Comparison of ENCODE assay signal across 18 mouse cellular contexts in the genomic region with DNA sequence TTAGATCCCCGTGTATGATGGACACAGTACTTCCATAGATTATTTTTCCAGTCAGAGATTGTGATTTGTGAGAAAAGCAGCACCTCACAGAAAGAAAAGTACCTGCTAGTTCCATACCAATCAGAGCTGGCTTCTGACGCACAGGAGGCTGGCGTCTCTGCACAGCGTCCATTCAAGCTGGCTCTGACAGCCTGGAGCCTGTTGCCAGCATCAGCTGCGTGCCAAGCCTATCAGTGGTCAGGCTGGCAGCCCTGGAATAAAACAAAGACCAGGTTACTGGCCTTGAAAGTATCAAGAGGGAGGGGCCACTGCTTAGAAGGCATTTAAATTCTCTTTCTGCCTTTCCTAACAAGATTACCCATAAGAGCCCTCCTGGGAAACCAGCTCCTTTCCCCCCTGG.
DNase-seq lines count a peak whose midpoint lies in the region; ATAC-seq and TF ChIP-seq lines count a peak whose summit lies in the region.
"Had no signal": no experiment of that assay in that cellular context is flagged by ENCODE, and none has a peak within 500 bp of the region (broad histone marks: within the 10 kb centered on the region; RNA-seq: fewer than 3 reads in every experiment).

No protein-coding gene starts in this region.

- H3K79me2 ChIP-seq in heart, adult 2 months (replicated peaks; ENCODE audit: control insufficient read depth, insufficient read depth, low read length): no peaks in the 10 kb centered on the region

- no peak overlapping the region for H3K27ac ChIP-seq in heart, adult 2 months
- no peak overlapping the region for H3K27ac ChIP-seq in heart, embryonic 12.5 days (ENCODE audit: poor library complexity, severe bottlenecking)
- H3K27ac ChIP-seq in thymus, adult 2 months (ENCODE audit: control insufficient read depth, insufficient read depth, low read length): no peak overlapping the region
- no peak overlapping the region for H3K27ac ChIP-seq in kidney, embryonic 16.5 days (ENCODE audit: low read length)
- H3K27ac ChIP-seq: embryonic facial prominence, embryonic 10.5 days; hindbrain, embryonic 12.5 days; limb, embryonic 13.5 days; midbrain, embryonic 13.5 days; neural tube, embryonic 13.5 days had no signal

- H3K4me3 ChIP-seq in heart, adult 2 months: no peak overlapping the region
- H3K4me3 ChIP-seq in heart, embryonic 12.5 days: no peak overlapping the region
- H3K4me3 ChIP-seq in thymus, adult 2 months (ENCODE audit: control insufficient read depth, insufficient read depth, low read length): no peak overlapping the region
- H3K4me3 ChIP-seq in kidney, embryonic 16.5 days (ENCODE audit: low read length): no peak overlapping the region
- H3K4me3 ChIP-seq: embryonic facial prominence, embryonic 10.5 days; hindbrain, embryonic 12.5 days; limb, embryonic 13.5 days; midbrain, embryonic 13.5 days; neural tube, embryonic 13.5 days had no signal

- intact Hi-C loops in heart, adult 2 months (cut with DNase I): no loop called here

- TF ChIP-seq CTCF in heart, adult 2 months (IDR thresholded peaks at IDR 0.05): no peak
- TF ChIP-seq CTCF in thymus, adult 2 months (IDR thresholded peaks at IDR 0.05; ENCODE audit: borderline replicate concordance, control insufficient read depth, extremely low read depth, insufficient read depth, low read length, poor library complexity): no peak

- H3K9ac ChIP-seq in heart, adult 2 months (ENCODE audit: low read depth, low read length): no peak overlapping the region
- no peak overlapping the region for H3K9ac ChIP-seq in heart, embryonic 12.5 days
- H3K9ac ChIP-seq in kidney, embryonic 16.5 days (replicated peaks; ENCODE audit: low read length): no peak overlapping the region
- H3K9ac ChIP-seq: hindbrain, embryonic 12.5 days; limb, embryonic 13.5 days; liver, postnatal 0 days; midbrain, embryonic 13.5 days; neural tube, embryonic 13.5 days had no signal

- no peak for TF ChIP-seq POLR2A in heart, adult 2 months (IDR thresholded peaks at IDR 0.05; ENCODE audit: insufficient read depth, low read depth, low read length)
- TF ChIP-seq POLR2A in thymus, adult 2 months (IDR thresholded peaks at IDR 0.05; ENCODE audit: control insufficient read depth, extremely low read depth, insufficient read depth, low read length, poor library complexity): no peak

- WGBS in heart, adult 2 months: 56% methylated on average over 5 of the region's 5 CpGs
- WGBS in heart, embryonic 12.5 days: 45% methylated on average over 5 of the region's 5 CpGs
- WGBS in thymus, adult 2 months: 93% methylated on average over 5 of the region's 5 CpGs
- WGBS in kidney, embryonic 16.5 days: 87% methylated on average over 5 of the region's 5 CpGs

- no peak for TF ChIP-seq EP300 in heart, adult 2 months (IDR thresholded peaks at IDR 0.05; ENCODE audit: insufficient read depth, low read depth, low read length)

- H3K4me2 ChIP-seq in heart, embryonic 12.5 days: no peak overlapping the region
- H3K4me2 ChIP-seq in kidney, embryonic 16.5 days (replicated peaks; ENCODE audit: low read depth, low read length): no peak overlapping the region
- H3K4me2 ChIP-seq: hindbrain, embryonic 12.5 days; limb, embryonic 13.5 days; midbrain, embryonic 13.5 days; neural tube, embryonic 13.5 days had no signal

- ATAC-seq in heart, embryonic 12.5 days (ENCODE audit: insufficient number of reproducible peaks, low FRiP score): no peak
- ATAC-seq in kidney, embryonic 16.5 days (ENCODE audit: low FRiP score, low TSS enrichment): no peak
- ATAC-seq: liver, postnatal 0 days; midbrain, embryonic 13.5 days had no signal

- no peaks in the 10 kb centered on the region for H3K4me1 ChIP-seq in heart, adult 2 months (ENCODE audit: control insufficient read depth, insufficient read depth, low read length)
- H3K4me1 ChIP-seq in heart, embryonic 12.5 days (replicated peaks): 0 out of 2 replicates have a peak, but pooled peaks cover 5% of the 10 kb centered on the region
- H3K4me1 ChIP-seq in thymus, adult 2 months (replicated peaks; ENCODE audit: control insufficient read depth, insufficient read depth, low read length): no peaks in the 10 kb centered on the region
- no peaks in the 10 kb centered on the region for H3K4me1 ChIP-seq in kidney, embryonic 16.5 days (ENCODE audit: insufficient read depth, low read length)
- H3K4me1 ChIP-seq: embryonic facial prominence, embryonic 10.5 days; hindbrain, embryonic 12.5 days; neural tube, embryonic 13.5 days had no signal

- peak; percentile 89 to 91 for DNase-seq in cerebellum, postnatal 10 days
- DNase-seq in cerebellum, adult 8-10 months: no peak
- peak; percentile 35 to 66 for DNase-seq in heart, adult 2 months
- DNase-seq in ovary, postnatal 36 days (ENCODE audit: low spot score): peak; percentile 20
- DNase-seq in ovary, postnatal 10 days (ENCODE audit: low spot score): no peak
- no peak for DNase-seq in thymus, adult 2 months
- DNase-seq: adrenal gland, postnatal 36 days; kidney, adult 8-10 months; liver, postnatal 0 days; lung, postnatal 36 days; right cerebral cortex, adult 18-20 months had no signal

- no peaks in the 10 kb centered on the region for H3K9me3 ChIP-seq in heart, embryonic 12.5 days (replicated peaks)
- H3K9me3 ChIP-seq in kidney, embryonic 16.5 days (ENCODE audit: low read length): no peaks in the 10 kb centered on the region
- H3K9me3 ChIP-seq: embryonic facial prominence, embryonic 10.5 days; hindbrain, embryonic 12.5 days; midbrain, embryonic 13.5 days; neural tube, embryonic 13.5 days had no signal

- no peaks in the 10 kb centered on the region for H3K36me3 ChIP-seq in heart, adult 2 months (ENCODE audit: control insufficient read depth, insufficient read depth, low read length)
- no peaks in the 10 kb centered on the region for H3K36me3 ChIP-seq in heart, embryonic 12.5 days
- H3K36me3 ChIP-seq in thymus, adult 2 months (ENCODE audit: control insufficient read depth, insufficient read depth, low read length): no peaks in the 10 kb centered on the region
- no peaks in the 10 kb centered on the region for H3K36me3 ChIP-seq in kidney, embryonic 16.5 days (ENCODE audit: insufficient read depth, low read length)
- H3K36me3 ChIP-seq: embryonic facial prominence, embryonic 10.5 days; hindbrain, embryonic 12.5 days; limb, embryonic 13.5 days; midbrain, embryonic 13.5 days; neural tube, embryonic 13.5 days had no signal

- no peaks in the 10 kb centered on the region for H3K27me3 ChIP-seq in heart, adult 2 months (ENCODE audit: control insufficient read depth, insufficient read depth, low read length)
- H3K27me3 ChIP-seq in heart, embryonic 12.5 days (replicated peaks): no peaks in the 10 kb centered on the region
- no peaks in the 10 kb centered on the region for H3K27me3 ChIP-seq in thymus, adult 2 months (ENCODE audit: control insufficient read depth, insufficient read depth, low read length)
- no peaks in the 10 kb centered on the region for H3K27me3 ChIP-seq in kidney, embryonic 16.5 days (ENCODE audit: insufficient read depth, low read length)
- H3K27me3 ChIP-seq: hindbrain, embryonic 12.5 days; neural tube, embryonic 13.5 days had no signal

Comparison
In these comparisons a context has a peak if more than half of its experiments do, and no peak if none do; other contexts are left out.
1. DNase-seq: peak in cerebellum, postnatal 10 days (2 of 2), heart, adult 2 months (2 of 2) and ovary, postnatal 36 days (single experiment); none in cerebellum, adult 8-10 months (single experiment), ovary, postnatal 10 days (single experiment) and thymus, adult 2 months (single experiment).